Mouse (Mus musculus): Measurements from ENCODE around the gene Ddit4. TPM values are rescaled to one million over a fixed set of nuclear protein-coding genes. Genes with fewer than 3 reads are reported as not detected.

Ddit4 gene
- polyA plus RNA-seq, 1 experiment from 2014 or later = 93.1 TPM

DNA sequence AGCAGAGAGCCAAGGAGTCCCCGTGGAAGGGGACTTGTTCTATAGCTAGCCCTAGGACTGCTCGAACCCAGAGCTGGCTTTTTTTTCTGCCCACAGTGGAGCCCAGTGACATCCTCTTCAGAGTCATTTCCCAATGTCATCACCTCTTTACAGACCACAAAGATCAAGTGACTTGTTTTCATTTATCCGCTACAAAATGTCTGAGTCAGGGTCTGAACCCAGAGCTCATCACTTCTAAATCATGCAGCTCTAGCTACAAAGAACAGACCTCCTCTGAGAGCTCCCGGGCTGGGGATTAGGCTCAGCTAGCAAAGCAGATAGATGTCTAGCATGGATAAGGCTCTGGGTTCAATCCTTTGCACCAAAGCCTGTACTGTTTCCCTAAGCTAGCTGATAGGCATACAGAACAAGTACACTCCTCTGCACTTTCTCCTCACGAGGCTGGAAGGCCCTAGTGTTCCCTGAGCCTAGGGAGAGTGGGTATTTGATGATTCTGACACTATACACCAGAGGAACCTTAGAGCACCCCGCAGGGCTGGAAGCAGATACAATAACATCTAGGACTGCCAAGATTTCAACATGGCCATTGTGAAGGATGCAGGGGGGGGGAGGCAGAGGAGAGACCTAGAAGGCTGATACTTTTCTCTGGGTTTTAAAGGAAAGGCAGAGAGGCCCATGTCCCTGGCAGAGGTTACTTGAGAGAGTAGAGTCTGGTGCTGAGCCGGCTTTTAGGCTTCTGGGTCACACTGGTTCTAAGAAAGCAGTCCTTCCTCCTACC, 4.1 kb downstream of the Ddit4 start:
- Histone ChIP-seq H3K4me3 (no peak overlapping the region), H3K27me3 (no peaks in the 10 kb centered on the region), H3K4me2 (no peak overlapping the region), H3K4me1 (peaks cover 40% of the 10 kb centered on the region), H3K9me3 (no peaks in the 10 kb centered on the region), H3K9ac (no peak overlapping the region), H3K27ac (peak overlapping the region; percentile 96), H3K36me3 (0 out of 2 replicates have a peak, but pooled peaks cover 5% of the 10 kb centered on the region)
- ATAC-seq (ENCODE audit: insufficient number of reproducible peaks, insufficient read depth, low FRiP score, low TSS enrichment, low read depth) = no peak
- 54% methylated on average over 7 of the region's 7 CpGs for WGBS

DNA sequence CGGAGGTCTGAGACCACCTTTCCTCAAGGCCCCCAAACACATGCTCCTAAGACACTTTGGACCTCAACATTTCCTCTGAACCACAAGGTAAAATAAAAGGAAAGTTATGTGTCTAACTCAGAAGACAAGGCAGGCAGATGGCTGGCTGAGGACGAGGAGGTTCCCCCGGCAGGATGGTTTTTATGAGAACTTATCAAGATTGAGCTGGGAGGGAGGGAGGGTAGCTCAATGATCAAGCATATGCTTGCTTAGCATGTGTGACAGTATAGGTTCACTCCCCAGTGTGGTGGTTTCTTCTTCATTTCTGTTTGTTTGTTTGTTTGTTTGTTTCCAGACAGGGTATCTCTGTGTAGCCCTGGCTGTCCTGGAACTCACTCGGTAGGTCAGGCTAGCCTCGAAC, 5.3 kb downstream of the Ddit4 start:
- H3K4me3 ChIP-seq = no peak overlapping the region

DNA sequence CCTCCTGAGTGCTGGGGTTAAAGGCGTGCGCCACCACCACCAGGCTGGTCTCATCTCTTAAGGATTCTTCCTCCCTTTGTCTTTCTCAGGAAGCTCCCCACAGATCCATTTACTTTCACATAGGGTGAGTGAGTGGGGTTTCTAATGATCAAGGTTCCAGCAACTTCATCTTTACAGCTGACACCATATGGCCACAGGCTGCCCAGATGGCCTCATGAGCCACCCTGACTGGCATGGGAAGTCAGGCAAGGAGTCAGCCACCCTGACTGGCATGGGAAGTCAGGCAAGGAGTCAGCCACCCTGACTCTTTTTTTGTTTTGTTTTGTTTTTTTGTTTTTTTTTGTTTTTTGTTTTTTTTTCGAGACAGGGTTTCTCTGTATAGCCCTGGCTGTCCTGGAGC, 6.2 kb downstream of the Ddit4 start:
- H3K4me2 ChIP-seq = no peak overlapping the region
- ATAC-seq (ENCODE audit: insufficient number of reproducible peaks, insufficient read depth, low FRiP score, low TSS enrichment, low read depth) = no peak
- no peaks in the 10 kb centered on the region for H3K27me3 ChIP-seq
- H3K36me3 ChIP-seq = 0 out of 2 replicates have a peak, but pooled peaks cover 5% of the 10 kb centered on the region
- no peaks in the 10 kb centered on the region for H3K9me3 ChIP-seq
- peaks cover 43% of the 10 kb centered on the region for H3K4me1 ChIP-seq
- no peak overlapping the region for H3K27ac ChIP-seq
- no peak overlapping the region for H3K4me3 ChIP-seq
- 85% methylated on average over 3 of the region's 3 CpGs for WGBS
- no peak overlapping the region for H3K9ac ChIP-seq

More for the DNA sequence above, 5.3 kb downstream of the Ddit4 start:
- H3K27me3 ChIP-seq = no peaks in the 10 kb centered on the region
- H3K4me1 ChIP-seq = peaks cover 43% of the 10 kb centered on the region
- no peak for ATAC-seq (ENCODE audit: insufficient number of reproducible peaks, insufficient read depth, low FRiP score, low TSS enrichment, low read depth)
- no peak overlapping the region for H3K27ac ChIP-seq
- H3K4me2 ChIP-seq = no peak overlapping the region
- H3K9me3 ChIP-seq = no peaks in the 10 kb centered on the region
- no peak overlapping the region for H3K9ac ChIP-seq
- WGBS = 87% methylated on average over 5 of the region's 5 CpGs
- 0 out of 2 replicates have a peak, but pooled peaks cover 5% of the 10 kb centered on the region for H3K36me3 ChIP-seq

DNA sequence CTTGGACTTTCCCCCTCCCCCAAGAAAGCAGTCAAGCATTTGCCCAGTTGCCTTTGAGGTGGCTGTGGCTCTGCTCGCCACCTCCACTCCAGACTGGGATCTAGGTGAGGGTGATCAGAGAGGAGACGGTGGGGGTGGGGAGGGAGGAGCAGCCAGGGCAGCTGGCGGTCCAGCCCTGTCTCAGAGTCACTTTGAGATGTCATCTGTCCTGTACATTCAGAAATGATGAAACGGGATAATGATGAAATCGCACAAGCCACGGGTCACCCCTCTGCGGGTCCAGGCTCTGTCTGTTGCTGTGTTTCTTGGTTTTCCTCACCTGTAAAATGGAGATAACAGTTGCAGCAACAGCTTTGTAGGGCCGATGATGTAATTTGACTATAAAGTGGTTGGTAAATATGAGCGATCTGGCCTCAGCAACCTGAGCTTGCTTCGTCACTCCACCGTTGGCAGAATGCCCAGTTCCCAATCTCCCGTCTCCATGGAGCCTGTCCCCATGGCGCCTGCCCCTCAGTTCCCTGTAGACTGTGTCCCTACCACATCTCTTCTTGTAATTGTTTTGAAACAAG, 8.1 kb downstream of the Ddit4 start:
- ATAC-seq (ENCODE audit: insufficient number of reproducible peaks, insufficient read depth, low FRiP score, low TSS enrichment, low read depth) = peak; percentile 50
- peak overlapping the region; percentile 30 for H3K4me3 ChIP-seq

DNA sequence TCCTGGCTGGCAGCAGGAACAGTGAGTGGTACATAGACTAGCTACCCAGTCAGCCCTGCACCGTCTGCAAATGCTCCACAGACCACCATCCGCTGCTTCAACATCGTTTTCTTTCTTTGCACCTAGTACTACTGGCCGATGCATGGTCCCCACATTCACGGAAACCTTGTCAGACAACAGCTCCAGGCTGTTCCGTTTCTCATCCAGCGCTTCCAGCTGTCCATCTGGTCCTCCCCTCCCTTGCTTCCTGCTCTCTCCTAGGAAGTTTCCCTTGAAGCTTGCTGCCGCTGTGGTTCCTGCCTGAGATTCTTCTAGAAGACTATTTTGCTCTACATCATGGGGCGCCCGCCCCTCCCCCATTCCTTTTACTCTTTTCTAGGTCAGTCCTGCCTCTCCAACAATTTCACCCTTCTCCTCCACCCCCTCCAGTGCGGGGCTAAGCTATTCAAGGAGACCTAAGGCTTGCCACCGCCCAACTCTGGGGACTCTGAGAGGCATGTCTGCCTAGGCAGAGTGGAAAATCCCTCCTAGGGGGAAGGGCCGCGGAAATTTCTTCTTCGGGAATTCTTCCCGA, 8.7 kb downstream of the Ddit4 start:
- Histone ChIP-seq H3K27ac (peak overlapping the region; percentile 85), H3K4me2 (peak overlapping the region; percentile 62), H3K36me3 (no peaks in the 10 kb centered on the region), H3K4me3 (peak overlapping the region; percentile 30), H3K9ac (peak overlapping the region; percentile 65), H3K4me1 (peaks cover 20% of the 10 kb centered on the region), H3K27me3 (no peaks in the 10 kb centered on the region), H3K9me3 (no peaks in the 10 kb centered on the region)
- 2% methylated on average over 16 of the region's 16 CpGs for WGBS
- peak; percentile 72 for ATAC-seq (ENCODE audit: insufficient number of reproducible peaks, insufficient read depth, low FRiP score, low TSS enrichment, low read depth)

More for the DNA sequence above, 8.1 kb downstream of the Ddit4 start:
- Histone ChIP-seq H3K9me3 (no peaks in the 10 kb centered on the region), H3K27ac (peak overlapping the region; percentile 85), H3K27me3 (no peaks in the 10 kb centered on the region), H3K4me2 (peak overlapping the region; percentile 62), H3K4me1 (peaks cover 25% of the 10 kb centered on the region), H3K9ac (peak overlapping the region; percentile 65), H3K36me3 (no peaks in the 10 kb centered on the region)
- WGBS = 37% methylated on average over 13 of the region's 13 CpGs

DNA sequence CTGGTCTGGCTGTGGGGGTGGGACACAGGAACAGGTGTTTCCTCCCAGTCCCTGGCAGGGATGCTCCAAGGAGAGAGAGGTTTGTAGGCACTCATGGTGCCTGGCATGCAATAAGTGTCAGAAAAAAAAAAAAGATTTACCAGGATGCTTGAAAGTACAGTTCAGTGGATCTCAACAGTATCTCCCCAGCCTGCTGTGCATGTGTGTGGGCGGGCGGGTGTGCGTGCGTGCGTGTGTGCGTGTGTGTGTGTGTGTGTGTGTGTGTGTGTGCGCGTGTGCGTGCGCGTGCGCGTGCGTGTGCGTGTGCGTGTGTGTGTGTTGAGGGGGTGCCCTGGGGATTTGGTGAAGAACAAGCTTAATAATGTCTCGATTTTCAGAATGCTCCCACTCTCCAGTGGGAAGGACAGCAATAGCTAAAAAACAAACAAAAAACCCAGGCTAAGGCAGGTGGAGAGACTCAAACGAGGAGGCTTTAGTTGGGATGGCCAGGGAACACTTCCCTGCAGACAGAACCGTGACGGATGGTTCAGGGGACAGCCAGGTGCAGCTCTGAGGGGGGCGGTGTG, 9.3 kb downstream of the Ddit4 start:
- H3K36me3 ChIP-seq = no peaks in the 10 kb centered on the region
- no peaks in the 10 kb centered on the region for H3K27me3 ChIP-seq
- ATAC-seq (ENCODE audit: insufficient number of reproducible peaks, insufficient read depth, low FRiP score, low TSS enrichment, low read depth) = 0 out of 2 replicates have a peak, but pooled peaks have one; percentile 40
- H3K9me3 ChIP-seq = no peaks in the 10 kb centered on the region
- 43% methylated on average over 21 of the region's 21 CpGs for WGBS
- H3K4me1 ChIP-seq = peaks cover 20% of the 10 kb centered on the region
- peak overlapping the region; percentile 30 for H3K4me3 ChIP-seq
- H3K4me2 ChIP-seq = peak overlapping the region; percentile 62
- peak overlapping the region; percentile 85 for H3K27ac ChIP-seq
- H3K9ac ChIP-seq = peak overlapping the region; percentile 65

DNA sequence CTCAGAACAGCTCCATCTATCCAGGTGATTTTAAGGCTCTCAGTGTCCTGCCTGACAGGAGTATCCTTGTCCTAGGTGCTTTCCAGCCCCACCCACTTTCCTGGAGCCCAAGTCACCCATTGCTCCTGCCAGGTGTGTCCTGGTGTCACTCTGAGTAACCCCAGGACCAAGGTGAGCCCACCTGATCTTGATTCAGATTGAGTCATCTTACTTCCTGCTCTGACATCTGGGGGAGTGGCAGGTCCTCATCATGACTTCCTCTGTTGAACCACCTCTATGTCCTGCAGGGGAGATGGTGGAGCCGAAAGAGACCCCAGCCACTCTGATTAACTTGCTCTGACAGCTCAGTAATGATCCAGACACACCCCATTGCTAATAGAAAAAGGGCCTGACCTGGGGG, 12.6 kb downstream of the Ddit4 start:
- Histone ChIP-seq H3K27me3 (no peaks in the 10 kb centered on the region), H3K4me2 (no peak overlapping the region), H3K9me3 (no peaks in the 10 kb centered on the region), H3K27ac (no peak overlapping the region), H3K36me3 (no peaks in the 10 kb centered on the region), H3K4me1 (peaks cover 25% of the 10 kb centered on the region), H3K4me3 (no peak overlapping the region), H3K9ac (no peak overlapping the region)
- 45% methylated on average over 1 of the region's 1 CpGs for WGBS
- no peak for ATAC-seq (ENCODE audit: insufficient number of reproducible peaks, insufficient read depth, low FRiP score, low TSS enrichment, low read depth)

DNA sequence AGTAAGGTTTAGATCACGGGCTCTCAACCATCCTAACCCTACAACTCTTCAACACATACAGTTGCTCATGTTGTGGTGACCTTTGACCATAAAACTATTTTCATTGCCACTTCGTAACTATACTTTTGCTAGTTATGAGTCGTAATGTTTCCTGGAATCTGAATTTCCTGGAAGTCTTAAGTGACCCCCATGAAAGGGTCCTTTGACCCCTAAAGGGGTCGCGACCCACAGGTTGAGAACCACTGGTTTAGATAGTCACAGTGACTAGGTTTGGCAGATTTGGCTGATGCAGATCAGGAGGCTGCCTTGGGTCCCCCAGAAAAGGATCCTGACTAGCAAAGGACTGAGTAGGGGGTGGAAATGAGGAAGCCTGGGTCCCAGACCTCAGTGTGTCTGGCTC, 13.0 kb downstream of the Ddit4 start:
- no peak for ATAC-seq (ENCODE audit: insufficient number of reproducible peaks, insufficient read depth, low FRiP score, low TSS enrichment, low read depth)
- Histone ChIP-seq H3K27ac (no peak overlapping the region), H3K9me3 (no peaks in the 10 kb centered on the region), H3K36me3 (no peaks in the 10 kb centered on the region), H3K4me3 (no peak overlapping the region), H3K4me1 (peaks cover 22% of the 10 kb centered on the region), H3K27me3 (no peaks in the 10 kb centered on the region), H3K9ac (no peak overlapping the region), H3K4me2 (no peak overlapping the region)
- 79% methylated on average over 5 of the region's 5 CpGs for WGBS

DNA sequence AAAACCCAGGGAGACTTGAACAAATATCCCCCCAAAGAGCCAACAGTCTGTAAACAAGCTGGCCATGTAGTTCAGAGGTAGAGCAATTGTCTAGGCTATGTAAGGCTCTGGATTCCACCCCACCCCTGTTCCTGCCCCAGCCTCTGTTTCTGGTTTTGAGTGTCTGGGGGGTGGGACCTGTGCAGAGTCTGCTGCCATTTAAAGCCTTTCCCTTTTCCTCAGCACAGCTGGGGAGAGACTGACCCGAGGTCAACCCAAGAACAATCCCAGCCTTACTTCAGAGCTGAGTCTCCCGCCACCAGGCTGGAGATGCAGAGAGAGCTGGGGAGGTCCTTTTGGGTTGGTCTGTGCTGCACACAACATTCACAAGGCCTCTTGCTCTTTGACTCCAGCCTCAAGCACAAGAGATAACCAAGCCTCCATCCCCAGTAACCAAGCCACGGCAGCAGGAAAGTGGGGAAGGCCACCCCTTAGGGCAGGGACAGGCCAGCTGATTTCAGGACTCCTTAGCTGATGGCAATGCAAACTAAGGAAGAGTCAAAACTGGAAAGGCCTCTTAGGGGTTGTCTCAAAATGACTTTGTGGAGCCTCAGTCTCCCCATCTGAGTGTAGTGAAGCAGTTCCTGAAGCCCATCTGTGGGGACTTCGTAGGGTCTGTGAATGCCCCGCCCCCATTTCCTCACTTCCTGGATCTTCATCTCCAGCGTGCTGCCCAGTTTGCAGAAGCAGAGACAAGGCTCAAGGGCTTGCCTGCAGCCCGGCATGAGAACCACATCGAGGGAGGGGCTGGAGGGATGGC, 15.4 kb downstream of the Ddit4 start:
- no peak overlapping the region for H3K4me2 ChIP-seq
- no peak overlapping the region for H3K4me3 ChIP-seq
- no peaks in the 10 kb centered on the region for H3K27me3 ChIP-seq
- no peak overlapping the region for H3K9ac ChIP-seq
- ATAC-seq (ENCODE audit: insufficient number of reproducible peaks, insufficient read depth, low FRiP score, low TSS enrichment, low read depth) = no peak
- no peak overlapping the region for H3K27ac ChIP-seq
- no peaks in the 10 kb centered on the region for H3K9me3 ChIP-seq
- 26% methylated on average over 8 of the region's 8 CpGs for WGBS
- peaks cover 5% of the 10 kb centered on the region; the same call in 1 of the 2 replicates for H3K4me1 ChIP-seq
- no peaks in the 10 kb centered on the region for H3K36me3 ChIP-seq

DNA sequence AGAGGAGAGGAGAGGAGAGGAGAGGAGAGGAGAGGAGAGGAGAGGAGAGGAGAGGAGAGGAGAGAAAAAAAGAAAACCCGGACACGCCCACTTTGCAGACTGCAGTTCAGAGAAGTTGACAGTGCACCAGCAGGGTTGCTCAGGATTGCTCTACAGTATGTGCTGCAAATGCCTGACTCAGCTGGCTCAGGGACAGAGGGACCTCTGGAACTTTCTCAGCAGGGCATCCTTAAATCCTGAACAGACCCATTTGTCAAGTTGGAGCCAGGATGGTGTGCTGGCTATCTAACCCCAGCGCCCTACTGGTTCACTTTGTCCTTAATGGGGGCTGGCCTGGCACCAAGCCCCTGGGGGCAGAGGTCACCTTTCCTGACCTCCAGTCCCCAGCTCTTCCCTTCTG, 17.6 kb downstream of the Ddit4 start:
- Histone ChIP-seq H3K36me3 (no peaks in the 10 kb centered on the region), H3K4me3 (no peak overlapping the region), H3K4me1 (peaks cover 11% of the 10 kb centered on the region; the same call in 1 of the 2 replicates), H3K27me3 (no peaks in the 10 kb centered on the region), H3K4me2 (no peak overlapping the region), H3K9me3 (no peaks in the 10 kb centered on the region), H3K9ac (no peak overlapping the region), H3K27ac (no peak overlapping the region)
- no peak for ATAC-seq (ENCODE audit: insufficient number of reproducible peaks, insufficient read depth, low FRiP score, low TSS enrichment, low read depth)
- WGBS = 47% methylated on average over 3 of the region's 3 CpGs

DNA sequence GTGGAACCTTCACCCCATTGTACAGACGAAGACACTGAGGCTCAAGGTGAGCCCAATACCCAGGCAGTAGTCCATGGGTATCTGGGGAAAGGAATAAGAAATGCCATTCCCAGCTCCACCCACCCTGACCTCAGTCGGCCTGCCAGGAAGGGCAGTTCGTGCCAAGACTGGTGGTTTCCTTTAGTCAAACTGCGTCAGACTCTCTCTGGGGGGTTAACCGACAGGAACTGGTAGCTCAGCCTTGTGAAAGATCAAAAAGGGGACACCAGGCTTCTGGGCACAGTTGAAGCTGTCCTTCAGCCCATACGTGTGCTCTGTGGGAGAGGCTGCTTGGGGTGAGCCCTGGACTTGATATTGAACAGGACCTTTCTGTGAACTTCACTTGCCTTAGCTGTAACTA, 19.1 kb downstream of the Ddit4 start:
- H3K9ac ChIP-seq = no peak overlapping the region
- 68% methylated on average over 6 of the region's 6 CpGs for WGBS
- H3K4me3 ChIP-seq = no peak overlapping the region
- H3K4me1 ChIP-seq = peaks cover 11% of the 10 kb centered on the region; the same call in 1 of the 2 replicates
- H3K4me2 ChIP-seq = no peak overlapping the region
- H3K27me3 ChIP-seq = no peaks in the 10 kb centered on the region
- H3K9me3 ChIP-seq = no peaks in the 10 kb centered on the region
- H3K27ac ChIP-seq = no peak overlapping the region
- ATAC-seq (ENCODE audit: insufficient number of reproducible peaks, insufficient read depth, low FRiP score, low TSS enrichment, low read depth) = no peak
- H3K36me3 ChIP-seq = no peaks in the 10 kb centered on the region

All from embryonic facial prominence, embryonic 13.5 days (tissue).